ENCODE assay signal across 13 mouse cellular contexts in the genomic region with DNA sequence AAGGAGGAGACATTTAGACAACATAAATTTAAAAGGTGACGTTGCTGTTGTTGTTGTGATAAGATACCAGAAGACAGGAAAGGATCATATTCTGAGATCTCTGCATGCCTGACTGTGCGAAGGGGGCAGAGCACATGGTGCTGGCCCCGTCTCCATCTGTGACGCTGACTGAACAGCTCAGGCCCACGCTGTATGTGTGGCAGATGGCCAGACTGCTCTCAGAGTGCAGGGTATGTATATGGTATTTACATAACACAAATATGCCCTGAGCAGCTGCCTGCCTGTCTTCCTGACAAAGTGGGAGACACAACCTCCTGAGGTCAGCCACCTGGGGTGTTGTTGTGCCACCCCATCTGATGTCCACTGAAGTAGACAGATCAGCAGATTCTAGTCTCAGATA.
DNase-seq lines count a peak whose midpoint lies in the region; ATAC-seq lines count a peak whose summit lies in the region.
"Had no signal": no experiment of that assay in that cellular context is flagged by ENCODE, and none has a peak within 500 bp of the region (broad histone marks: within the 10 kb centered on the region; RNA-seq: fewer than 3 reads in every experiment).

No protein-coding gene starts in this region.

- no peak overlapping the region for H3K4me3 ChIP-seq in neural tube, embryonic 11.5 days (ENCODE audit: low read depth, low read length)
- no peak overlapping the region for H3K4me3 ChIP-seq in neural tube, embryonic 15.5 days (replicated peaks)
- H3K4me3 ChIP-seq: gastrocnemius, adult 2 months; heart, embryonic 13.5 days; liver, embryonic 15.5 days; midbrain, embryonic 15.5 days had no signal

- no peak overlapping the region for H3K4me2 ChIP-seq in neural tube, embryonic 11.5 days (ENCODE audit: low read depth)
- no peak overlapping the region for H3K4me2 ChIP-seq in neural tube, embryonic 15.5 days
- H3K4me2 ChIP-seq: heart, embryonic 13.5 days; liver, embryonic 15.5 days; midbrain, embryonic 15.5 days had no signal

- 52% methylated on average over 5 of the region's 5 CpGs for WGBS in neural tube, embryonic 11.5 days
- 64% methylated on average over 5 of the region's 5 CpGs for WGBS in neural tube, embryonic 15.5 days

- no peaks in the 10 kb centered on the region for H3K4me1 ChIP-seq in neural tube, embryonic 11.5 days (ENCODE audit: control insufficient read depth, insufficient read depth, low read length)
- no peaks in the 10 kb centered on the region for H3K4me1 ChIP-seq in neural tube, embryonic 15.5 days
- H3K4me1 ChIP-seq: heart, embryonic 13.5 days; liver, embryonic 15.5 days; midbrain, embryonic 15.5 days had no signal

- H3K36me3 ChIP-seq in neural tube, embryonic 11.5 days (ENCODE audit: control insufficient read depth, insufficient read depth, low read length) = no peaks in the 10 kb centered on the region
- no peaks in the 10 kb centered on the region for H3K36me3 ChIP-seq in neural tube, embryonic 15.5 days
- H3K36me3 ChIP-seq: heart, embryonic 13.5 days; liver, embryonic 15.5 days; midbrain, embryonic 15.5 days had no signal

- peak; percentile 57 for ATAC-seq in frontal cortex, adult (ENCODE audit: low TSS enrichment)
- ATAC-seq in neural tube, embryonic 11.5 days (ENCODE audit: insufficient read depth, low FRiP score, low TSS enrichment) = peak; percentile 38; the same call in 1 of the 2 replicates
- no peak for ATAC-seq in neural tube, embryonic 15.5 days (ENCODE audit: low FRiP score)
- ATAC-seq: intestine, embryonic 16.5 days; midbrain, embryonic 15.5 days had no signal

- H3K9ac ChIP-seq in neural tube, embryonic 11.5 days (ENCODE audit: low read length) = no peak overlapping the region
- no peak overlapping the region for H3K9ac ChIP-seq in neural tube, embryonic 15.5 days (replicated peaks)
- H3K9ac ChIP-seq: heart, embryonic 13.5 days; liver, embryonic 15.5 days; midbrain, embryonic 15.5 days had no signal

- H3K27me3 ChIP-seq in neural tube, embryonic 11.5 days (ENCODE audit: control insufficient read depth, insufficient read depth, low read length) = no peaks in the 10 kb centered on the region
- H3K27me3 ChIP-seq in neural tube, embryonic 15.5 days (replicated peaks) = no peaks in the 10 kb centered on the region
- H3K27me3 ChIP-seq: heart, embryonic 13.5 days; liver, embryonic 15.5 days; midbrain, embryonic 15.5 days had no signal

- H3K9me3 ChIP-seq in neural tube, embryonic 11.5 days (ENCODE audit: control insufficient read depth, low read length) = no peaks in the 10 kb centered on the region
- no peaks in the 10 kb centered on the region for H3K9me3 ChIP-seq in neural tube, embryonic 15.5 days (replicated peaks)
- H3K9me3 ChIP-seq: heart, embryonic 13.5 days; liver, embryonic 15.5 days; midbrain, embryonic 15.5 days had no signal

- DNase-seq in frontal cortex, postnatal 25 days (ENCODE audit: low spot score in 2 of 2) = no peak
- DNase-seq in neural tube, embryonic 11.5 days (ENCODE audit: low spot score) = peak; percentile 19
- DNase-seq in layer of hippocampus, adult 8-10 months (ENCODE audit: low spot score in 2 of 2) = peak; percentile 27 to 62
- peak; percentile 41 for DNase-seq in right cerebral cortex, postnatal 14 days
- no peak for DNase-seq in kidney, adult 9 months
- no peak for DNase-seq in heart, postnatal 4 days
- DNase-seq: gastrocnemius, adult 2 months had no signal

- H3K27ac ChIP-seq in neural tube, embryonic 11.5 days (ENCODE audit: low read depth, low read length) = no peak overlapping the region
- no peak overlapping the region for H3K27ac ChIP-seq in neural tube, embryonic 15.5 days (replicated peaks)
- H3K27ac ChIP-seq: gastrocnemius, adult 2 months; heart, embryonic 13.5 days; liver, embryonic 15.5 days; midbrain, embryonic 15.5 days had no signal

Comparison
In these comparisons a context has a peak if more than half of its experiments do, and no peak if none do; other contexts are left out.
1. DNase-seq: peak in neural tube, embryonic 11.5 days (single experiment), layer of hippocampus, adult 8-10 months (2 of 2) and right cerebral cortex, postnatal 14 days (single experiment); none in frontal cortex, postnatal 25 days (0 of 2), kidney, adult 9 months (single experiment) and heart, postnatal 4 days (single experiment).